Mouse (Mus musculus): Measurements from ENCODE around the gene Gnl2. TPM values are rescaled to one million over a fixed set of nuclear protein-coding genes. Genes with fewer than 3 reads are reported as not detected.

The Gnl2 gene
- polyA plus RNA-seq, 1 experiment, result 14.3 TPM

DNA sequence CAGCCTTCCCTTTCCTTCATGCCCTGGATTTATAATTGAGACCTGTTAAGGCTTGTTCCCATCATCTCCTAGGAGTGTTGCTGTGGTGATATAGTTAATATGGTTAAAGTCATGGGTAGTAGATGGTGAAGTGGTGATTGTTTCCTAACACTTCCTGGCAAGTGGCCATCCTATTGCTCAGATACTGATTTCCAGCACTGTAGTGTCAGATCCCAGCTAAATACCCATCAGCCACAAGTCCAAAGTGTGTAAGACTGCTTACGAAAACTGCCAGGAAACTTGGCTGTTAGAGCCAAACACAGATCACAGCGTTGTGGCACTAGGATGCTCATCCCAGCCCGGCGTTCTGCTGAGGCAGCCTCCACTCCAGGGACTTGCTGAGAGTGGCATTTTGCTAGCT lies 18.0 kb downstream of the Gnl2 start:
- no peak for DNase-seq
- 79% methylated on average over 4 of the region's 4 CpGs for WGBS
- TF ChIP-seq POLR2A (IDR thresholded peaks at IDR 0.05; ENCODE audit: low read depth, low read length), result no peak
- TF ChIP-seq CTCF (conservative IDR thresholded peaks at IDR 0.05; ENCODE audit: insufficient read depth, insufficient read length, low read depth, low read length), result no peak
- Histone ChIP-seq H3K4me3 (ENCODE audit: insufficient read depth, low read depth, low read length) (no peak overlapping the region), H3K36me3 (ENCODE audit: control insufficient read depth, insufficient read depth, low read length) (no peaks in the 10 kb centered on the region; the same call in 1 of the 2 replicates), H3K27me3 (replicated peaks; ENCODE audit: control insufficient read depth, insufficient read depth, low read length) (no peaks in the 10 kb centered on the region), H3K4me1 (ENCODE audit: control insufficient read depth, insufficient read depth, low read length) (no peaks in the 10 kb centered on the region), H3K27ac (ENCODE audit: insufficient read depth, low read depth, low read length) (no peak overlapping the region)

DNA sequence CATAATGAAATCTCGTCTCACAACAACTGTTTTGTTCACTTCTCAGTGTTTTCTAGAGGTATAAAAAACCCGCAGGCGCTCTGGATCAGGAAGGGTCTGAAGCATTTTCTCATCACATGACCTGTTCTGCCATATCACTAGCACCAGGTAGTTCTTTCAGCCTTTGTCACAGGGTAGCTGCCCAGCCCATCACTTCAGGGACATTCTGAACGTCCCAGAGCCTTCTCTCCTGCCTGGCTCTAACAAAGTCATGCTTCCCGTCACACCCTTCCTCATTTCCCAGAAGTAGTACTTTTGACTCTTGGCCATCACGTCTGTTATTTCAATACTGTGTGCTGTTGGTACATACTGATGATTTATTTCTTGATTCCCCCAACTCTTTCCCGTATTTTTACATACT lies 28.1 kb downstream of the Gnl2 start:
- WGBS, result 82% methylated on average over 7 of the region's 7 CpGs
- H3K4me3 ChIP-seq (ENCODE audit: insufficient read depth, low read depth, low read length), result no peak overlapping the region
- no peaks in the 10 kb centered on the region for H3K4me1 ChIP-seq (ENCODE audit: control insufficient read depth, insufficient read depth, low read length)
- DNase-seq, result no peak
- H3K27me3 ChIP-seq (replicated peaks; ENCODE audit: control insufficient read depth, insufficient read depth, low read length), result no peaks in the 10 kb centered on the region
- peaks cover 10% of the 10 kb centered on the region for H3K36me3 ChIP-seq (ENCODE audit: control insufficient read depth, insufficient read depth, low read length)
- TF ChIP-seq POLR2A (IDR thresholded peaks at IDR 0.05; ENCODE audit: low read depth, low read length) (no peak), CTCF (conservative IDR thresholded peaks at IDR 0.05; ENCODE audit: insufficient read depth, insufficient read length, low read depth, low read length) (no peak)
- no peak overlapping the region for H3K27ac ChIP-seq (ENCODE audit: insufficient read depth, low read depth, low read length)

GRCm38 (mm10) chr4:125055385-125055784 lies 39.0 kb downstream of the Gnl2 start:
- H3K36me3 ChIP-seq (ENCODE audit: control insufficient read depth, insufficient read depth, low read length), result peaks cover 3% of the 10 kb centered on the region
- H3K4me3 ChIP-seq (ENCODE audit: insufficient read depth, low read depth, low read length), result no peak overlapping the region
- no peak overlapping the region for H3K27ac ChIP-seq (ENCODE audit: insufficient read depth, low read depth, low read length)
- no peaks in the 10 kb centered on the region for H3K27me3 ChIP-seq (replicated peaks; ENCODE audit: control insufficient read depth, insufficient read depth, low read length)
- no peaks in the 10 kb centered on the region for H3K4me1 ChIP-seq (ENCODE audit: control insufficient read depth, insufficient read depth, low read length)
- TF ChIP-seq POLR2A (IDR thresholded peaks at IDR 0.05; ENCODE audit: low read depth, low read length) (no peak), CTCF (conservative IDR thresholded peaks at IDR 0.05; ENCODE audit: insufficient read depth, insufficient read length, low read depth, low read length) (no peak)
- no peak for DNase-seq
- 80% methylated on average over 9 of the region's 9 CpGs for WGBS

DNA sequence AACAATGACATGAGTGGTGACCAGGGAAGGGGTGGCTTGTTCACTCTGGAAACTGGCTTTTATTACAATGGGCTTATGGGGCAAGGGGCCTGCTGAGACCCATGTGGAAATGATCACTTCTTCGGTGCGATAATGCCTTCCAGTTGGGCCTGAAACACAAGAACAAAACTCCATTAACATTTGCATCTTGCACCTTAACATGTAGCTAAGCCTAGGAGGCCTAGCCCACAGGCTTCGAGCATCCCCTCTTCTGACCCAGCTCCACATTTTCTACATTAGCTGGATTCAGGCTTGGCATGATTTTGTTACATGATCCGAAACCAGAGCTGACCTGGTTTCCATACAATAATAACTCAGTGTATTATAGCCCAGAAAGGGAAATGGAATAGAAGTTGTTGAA lies 40.1 kb downstream of the Gnl2 start:
- DNase-seq, result no peak
- no peak for TF ChIP-seq POLR2A (IDR thresholded peaks at IDR 0.05; ENCODE audit: low read depth, low read length)
- Histone ChIP-seq H3K36me3 (ENCODE audit: control insufficient read depth, insufficient read depth, low read length) (peaks cover 3% of the 10 kb centered on the region), H3K27me3 (replicated peaks; ENCODE audit: control insufficient read depth, insufficient read depth, low read length) (no peaks in the 10 kb centered on the region), H3K4me3 (ENCODE audit: insufficient read depth, low read depth, low read length) (no peak overlapping the region), H3K4me1 (ENCODE audit: control insufficient read depth, insufficient read depth, low read length) (no peaks in the 10 kb centered on the region), H3K27ac (ENCODE audit: insufficient read depth, low read depth, low read length) (no peak overlapping the region)
- 87% methylated on average over 4 of the region's 4 CpGs for WGBS

DNA sequence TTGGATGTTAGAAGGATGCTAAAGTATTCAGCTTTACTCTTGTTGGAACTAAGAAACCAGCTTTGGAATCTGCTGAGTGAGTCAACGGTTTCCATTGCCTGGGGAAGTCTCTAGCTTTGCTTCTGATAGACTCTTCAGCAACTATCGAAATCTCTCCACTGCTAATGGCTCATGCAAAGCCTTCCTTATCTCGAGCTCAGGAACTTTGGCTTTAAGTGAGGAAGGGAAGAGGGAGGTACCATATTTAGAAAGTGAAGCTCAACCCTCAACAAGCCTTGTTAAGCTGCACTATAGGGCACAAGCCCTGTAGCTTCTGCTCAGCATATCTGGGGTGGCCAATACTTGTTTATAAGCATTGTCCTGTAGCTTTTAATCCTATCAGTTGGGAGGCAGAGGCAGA lies 40.9 kb downstream of the Gnl2 start:
- H3K4me1 ChIP-seq (ENCODE audit: control insufficient read depth, insufficient read depth, low read length), result no peaks in the 10 kb centered on the region
- no peak overlapping the region for H3K27ac ChIP-seq (ENCODE audit: insufficient read depth, low read depth, low read length)
- TF ChIP-seq POLR2A (IDR thresholded peaks at IDR 0.05; ENCODE audit: low read depth, low read length) (no peak), CTCF (conservative IDR thresholded peaks at IDR 0.05; ENCODE audit: insufficient read depth, insufficient read length, low read depth, low read length) (no peak)
- H3K36me3 ChIP-seq (ENCODE audit: control insufficient read depth, insufficient read depth, low read length), result peaks cover 3% of the 10 kb centered on the region
- H3K27me3 ChIP-seq (replicated peaks; ENCODE audit: control insufficient read depth, insufficient read depth, low read length), result no peaks in the 10 kb centered on the region
- no peak for DNase-seq
- 46% methylated on average over 3 of the region's 3 CpGs for WGBS
- H3K4me3 ChIP-seq (ENCODE audit: insufficient read depth, low read depth, low read length), result no peak overlapping the region

GRCm38 (mm10) chr4:125058033-125058432 lies 41.6 kb downstream of the Gnl2 start:
- Histone ChIP-seq H3K36me3 (ENCODE audit: control insufficient read depth, insufficient read depth, low read length) (peaks cover 3% of the 10 kb centered on the region), H3K27me3 (replicated peaks; ENCODE audit: control insufficient read depth, insufficient read depth, low read length) (no peaks in the 10 kb centered on the region), H3K4me3 (ENCODE audit: insufficient read depth, low read depth, low read length) (no peak overlapping the region), H3K4me1 (ENCODE audit: control insufficient read depth, insufficient read depth, low read length) (no peaks in the 10 kb centered on the region), H3K27ac (ENCODE audit: insufficient read depth, low read depth, low read length) (no peak overlapping the region)
- WGBS, result 55% methylated on average over 5 of the region's 5 CpGs
- TF ChIP-seq POLR2A (IDR thresholded peaks at IDR 0.05; ENCODE audit: low read depth, low read length), result no peak
- TF ChIP-seq CTCF (conservative IDR thresholded peaks at IDR 0.05; ENCODE audit: insufficient read depth, insufficient read length, low read depth, low read length), result no peak
- no peak for DNase-seq

GRCm38 (mm10) chr4:125059025-125059424 lies 42.6 kb downstream of the Gnl2 start:
- WGBS, result 3% methylated on average over 8 of the region's 8 CpGs

GRCm38 (mm10) chr4:125063829-125064228 lies 47.4 kb downstream of the Gnl2 start:
- WGBS, result 70% methylated on average over 8 of the region's 8 CpGs
- no peak overlapping the region for H3K4me3 ChIP-seq (ENCODE audit: insufficient read depth, low read depth, low read length)
- no peak overlapping the region for H3K27ac ChIP-seq (ENCODE audit: insufficient read depth, low read depth, low read length)
- TF ChIP-seq POLR2A (IDR thresholded peaks at IDR 0.05; ENCODE audit: low read depth, low read length), result no peak
- TF ChIP-seq CTCF (conservative IDR thresholded peaks at IDR 0.05; ENCODE audit: insufficient read depth, insufficient read length, low read depth, low read length), result no peak
- no peaks in the 10 kb centered on the region for H3K36me3 ChIP-seq (ENCODE audit: control insufficient read depth, insufficient read depth, low read length)
- peaks cover 6% of the 10 kb centered on the region; the same call in 1 of the 2 replicates for H3K4me1 ChIP-seq (ENCODE audit: control insufficient read depth, insufficient read depth, low read length)
- no peaks in the 10 kb centered on the region for H3K27me3 ChIP-seq (replicated peaks; ENCODE audit: control insufficient read depth, insufficient read depth, low read length)
- DNase-seq, result no peak

More at GRCm38 (mm10) chr4:125059025-125059424, 42.6 kb downstream of the Gnl2 start:
- no peak overlapping the region for H3K4me3 ChIP-seq (ENCODE audit: insufficient read depth, low read depth, low read length)
- TF ChIP-seq POLR2A (IDR thresholded peaks at IDR 0.05; ENCODE audit: low read depth, low read length) (no peak), CTCF (conservative IDR thresholded peaks at IDR 0.05; ENCODE audit: insufficient read depth, insufficient read length, low read depth, low read length) (peak; percentile 87)
- H3K4me1 ChIP-seq (ENCODE audit: control insufficient read depth, insufficient read depth, low read length), result no peaks in the 10 kb centered on the region
- H3K36me3 ChIP-seq (ENCODE audit: control insufficient read depth, insufficient read depth, low read length), result no peaks in the 10 kb centered on the region; the same call in 1 of the 2 replicates
- H3K27ac ChIP-seq (ENCODE audit: insufficient read depth, low read depth, low read length), result no peak overlapping the region
- DNase-seq, result peak; percentile 49
- H3K27me3 ChIP-seq (replicated peaks; ENCODE audit: control insufficient read depth, insufficient read depth, low read length), result no peaks in the 10 kb centered on the region

Data from kidney, adult 2 months (tissue).